Mouse (Mus musculus): ENCODE data around the gene Dnajb11.

DNA sequence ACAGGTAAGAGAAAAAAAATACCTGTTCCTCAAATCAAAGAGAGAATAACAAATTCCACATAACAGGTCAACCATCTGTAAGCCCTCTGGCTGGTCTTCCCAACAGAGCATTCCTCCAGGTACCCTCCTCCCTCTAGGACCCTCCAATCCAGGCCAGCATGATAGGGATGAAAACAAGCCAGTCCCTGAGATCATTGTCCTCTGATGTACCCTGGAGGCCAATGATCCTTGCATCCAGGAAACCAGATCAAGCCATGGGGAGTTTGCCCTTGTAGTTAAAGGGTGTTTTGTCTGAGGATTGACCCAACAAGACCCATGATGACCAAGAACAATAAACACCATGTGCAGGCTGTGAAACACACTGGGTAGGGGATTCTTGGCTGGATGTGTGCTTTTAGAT lies 56.6 kb downstream of the Dnajb11 start:
- no peak for TF ChIP-seq CTCF (IDR thresholded peaks at IDR 0.05; ENCODE audit: low read depth)
- TF ChIP-seq EP300 (IDR thresholded peaks at IDR 0.05; ENCODE audit: low read depth) = no peak
